Mouse (Mus musculus) heart, postnatal 0 days (tissue): ENCODE measurements around the gene Pak7. TPM values are rescaled to one million over a fixed set of nuclear protein-coding genes. Genes with fewer than 3 reads are reported as not detected.
"Not testable (repeated sequence)": the region's sequence is repeated elsewhere in the genome, so short reads cannot be mapped to it uniquely, and the experiment has no call there.

Experiments used
- ATAC-seq: fragments of 200-750 bp; cut with Nextera tagmentation; 2 replicates; pipeline ENCODE4 v1.8.0; 2017; ENCODE audit warnings: low read depth, moderate number of reproducible peaks, moderate library complexity; ENCODE audit not compliant: insufficient read depth
- DNase-seq: peaks from one replicate; pipeline ENCODE4 v3.0.0-alpha.2; 2016; ENCODE audit warnings: low spot score
- H3K27ac ChIP-seq: fragments of 300-500 bp; sonication (generic); 2 replicates; pipeline ENCODE4 v1.5.1; 2014; ENCODE audit warnings: low read depth, mild to moderate bottlenecking
- H3K27me3 ChIP-seq: fragments of 300-500 bp; sonication (generic); 2 replicates; pipeline ENCODE4 v1.6.1; 2014; ENCODE audit warnings: low read length, mixed read lengths; ENCODE audit not compliant: control insufficient read depth, insufficient read depth
- H3K36me3 ChIP-seq: fragments of 300-500 bp; sonication (generic); replicated peaks from 2 replicates; pipeline ENCODE4 v1.6.1; 2014; ENCODE audit warnings: low read length, mixed read lengths; ENCODE audit not compliant: control insufficient read depth, insufficient read depth
- H3K4me1 ChIP-seq: fragments of 300-500 bp; sonication (generic); 2 replicates; pipeline ENCODE4 v1.6.1; 2014; ENCODE audit warnings: antibody characterized with exemption; ENCODE audit not compliant: control insufficient read depth, insufficient read depth
- H3K4me2 ChIP-seq: fragments of 300-500 bp; sonication (generic); 2 replicates; pipeline ENCODE4 v1.6.1; 2014; ENCODE audit warnings: low read depth, mild to moderate bottlenecking, low read length, moderate library complexity
- H3K4me3 ChIP-seq: fragments of 300-500 bp; sonication (generic); 2 replicates; pipeline ENCODE4 v1.5.1; 2014; ENCODE audit warnings: low read depth, low read length
- H3K9ac ChIP-seq: fragments of 300-500 bp; sonication (generic); replicated peaks from 2 replicates; pipeline ENCODE4 v1.6.1; 2014; ENCODE audit warnings: low read depth, low read length, mixed read lengths
- H3K9me3 ChIP-seq: fragments of 300-500 bp; sonication (generic); replicated peaks from 2 replicates; pipeline ENCODE4 v1.6.1; 2016; ENCODE audit warnings: low read length; ENCODE audit not compliant: control insufficient read depth
- CTCF ChIP-seq: IDR thresholded peaks from 2 replicates; pipeline ENCODE4 v1.5.1; 2016; ENCODE audit warnings: antibody characterized with exemption, control low read depth, low read depth
- EP300 ChIP-seq: IDR thresholded peaks from 2 replicates; pipeline ENCODE4 v1.6.1; 2016; ENCODE audit warnings: antibody characterized with exemption, low read depth
- WGBS: fragments of 180-500 bp; shearing (Covaris S2); extraction: QIAGEN DNeasy Blood & Tissue Kit; methylation state at CpG from one replicate; pipeline ENCODE4 v1.1.7; 2014; 5-methylcytosine and 5-hydroxymethylcytosine counted together
- polyA plus RNA-seq: library from polyadenylated mRNA; unstranded; fragments of >200 nt; fragmentation: Nextera tagmentation; extraction: Ambion mirVana; gene quantifications from 2 replicates; pipeline ENCODE4 v1.2.1, GENCODE M21; 2015
- total RNA-seq: library from RNA; depleted of rRNA; stranded (reverse); fragments of >200 nt; gene quantifications from 2 replicates; pipeline ENCODE4 v1.2.3, GENCODE M21; 2014; ENCODE audit warnings: low replicate concordance

Gene Pak7
- total and polyA plus RNA-seq, 2 experiments from 2014 or later, result 0.14 TPM; not detected in 1

- no peak for ATAC-seq
- Histone ChIP-seq H3K27ac (no peak overlapping the region), H3K9me3 (no peaks in the 10 kb centered on the region), H3K9ac (no peak overlapping the region), H3K4me3 (no peak overlapping the region), H3K27me3 (no peaks in the 10 kb centered on the region), H3K4me2 (no peak overlapping the region), H3K4me1 (no peaks in the 10 kb centered on the region), H3K36me3 (no peaks in the 10 kb centered on the region)
- no peak for DNase-seq
- TF ChIP-seq CTCF, result no peak
- no peak for TF ChIP-seq EP300
- 59% methylated on average over 1 of the region's 1 CpGs for WGBS
Observed at GRCm38 (mm10) chr2:136297371-136297770, 90.4 kb downstream of the Pak7 start.

- no peak overlapping the region for H3K9ac ChIP-seq
- no peak for DNase-seq
- no peak overlapping the region for H3K4me3 ChIP-seq
- H3K36me3 ChIP-seq, result no peaks in the 10 kb centered on the region
- no peaks in the 10 kb centered on the region for H3K9me3 ChIP-seq
- H3K4me1 ChIP-seq, result no peaks in the 10 kb centered on the region
- WGBS, result 39% methylated on average over 1 of the region's 1 CpGs
- no peaks in the 10 kb centered on the region for H3K27me3 ChIP-seq
- no peak for ATAC-seq
- H3K27ac ChIP-seq, result no peak overlapping the region
- no peak overlapping the region for H3K4me2 ChIP-seq
- TF ChIP-seq CTCF (no peak), EP300 (no peak)
Observed at GRCm38 (mm10) chr2:136282043-136282442, 105.7 kb downstream of the Pak7 start.

- WGBS, result 64% methylated on average over 4 of the region's 4 CpGs
- DNase-seq, H3K4me1 ChIP-seq, H3K4me2 ChIP-seq, H3K27me3 ChIP-seq, H3K4me3 ChIP-seq, H3K9me3 ChIP-seq, ATAC-seq, H3K9ac ChIP-seq, H3K27ac ChIP-seq, H3K36me3 ChIP-seq: not testable (repeated sequence)
Observed at GRCm38 (mm10) chr2:136241960-136242359, 145.8 kb downstream of the Pak7 start.

- Histone ChIP-seq H3K9me3 (no peaks in the 10 kb centered on the region), H3K4me2 (no peak overlapping the region), H3K9ac (no peak overlapping the region), H3K4me3 (no peak overlapping the region), H3K27me3 (no peaks in the 10 kb centered on the region), H3K36me3 (no peaks in the 10 kb centered on the region), H3K4me1 (no peaks in the 10 kb centered on the region), H3K27ac (no peak overlapping the region)
- TF ChIP-seq CTCF, result no peak
- TF ChIP-seq EP300, result no peak
- 86% methylated on average over 8 of the region's 8 CpGs for WGBS
- DNase-seq (no peak), ATAC-seq (no peak)
Observed at GRCm38 (mm10) chr2:136231228-136231627, 156.5 kb downstream of the Pak7 start.

GRCm38 (mm10) chr2:136204034-136204433 lies 183.7 kb downstream of the Pak7 start:
- Histone ChIP-seq H3K27ac (no peak overlapping the region), H3K36me3 (no peaks in the 10 kb centered on the region), H3K4me1 (no peaks in the 10 kb centered on the region), H3K9ac (no peak overlapping the region), H3K4me2 (no peak overlapping the region), H3K27me3 (no peaks in the 10 kb centered on the region), H3K9me3 (no peaks in the 10 kb centered on the region), H3K4me3 (no peak overlapping the region)
- ATAC-seq (no peak), DNase-seq (no peak)
- WGBS, result 65% methylated on average over 4 of the region's 4 CpGs
- TF ChIP-seq CTCF (no peak), EP300 (no peak)

GRCm38 (mm10) chr2:136175030-136175429 lies 212.7 kb downstream of the Pak7 start:
- DNase-seq (no peak), ATAC-seq (no peak)
- 60% methylated on average over 3 of the region's 3 CpGs for whole genome bisulfite sequencing
- H3K27me3 ChIP-seq, result no peaks in the 10 kb centered on the region
- no peak overlapping the region for H3K27ac ChIP-seq
- H3K4me2 ChIP-seq, result no peak overlapping the region
- no peaks in the 10 kb centered on the region for H3K36me3 ChIP-seq
- no peaks in the 10 kb centered on the region for H3K4me1 ChIP-seq
- H3K9ac ChIP-seq, result no peak overlapping the region
- no peak for TF ChIP-seq CTCF
- TF ChIP-seq EP300, result no peak
- H3K4me3 ChIP-seq, result no peak overlapping the region
- H3K9me3 ChIP-seq, result no peaks in the 10 kb centered on the region
